Mouse (Mus musculus) midbrain, postnatal 0 days (tissue): ENCODE results near the gene Pdzd4. TPM values are rescaled to one million over a fixed set of nuclear protein-coding genes. Genes with fewer than 3 reads are reported as not detected.

Experiments
- ATAC-seq: fragments of 200-750 bp; cut with Nextera tagmentation; 2 replicates; pipeline ENCODE4 v1.8.0; 2017; ENCODE audit warnings: moderate number of reproducible peaks, mild to moderate bottlenecking, moderate TSS enrichment, moderate library complexity; ENCODE audit not compliant: low FRiP score
- DNase-seq: peaks from one replicate; pipeline ENCODE4 v3.0.0-alpha.2; 2015; ENCODE audit warnings: low spot score
- H3K27ac ChIP-seq: fragments of 300-500 bp; sonication (generic); 2 replicates; pipeline ENCODE4 v1.5.1; 2014; ENCODE audit warnings: low read depth, mild to moderate bottlenecking, low read length, mixed read lengths
- H3K27me3 ChIP-seq: fragments of 300-500 bp; sonication (generic); 2 replicates; pipeline ENCODE4 v1.6.1; 2014; ENCODE audit warnings: low read length, control low read depth, mixed read lengths; ENCODE audit not compliant: insufficient read depth
- H3K36me3 ChIP-seq: fragments of 300-500 bp; sonication (generic); 2 replicates; pipeline ENCODE4 v1.6.1; 2014; ENCODE audit warnings: low read length, control low read depth, mixed read lengths; ENCODE audit not compliant: insufficient read depth
- H3K4me1 ChIP-seq: fragments of 300-500 bp; sonication (generic); 2 replicates; pipeline ENCODE4 v1.6.1; 2014; ENCODE audit warnings: mild to moderate bottlenecking, control low read depth, antibody characterized with exemption, low read length, mixed read lengths; ENCODE audit not compliant: insufficient read depth
- H3K4me2 ChIP-seq: fragments of 300-500 bp; sonication (generic); 2 replicates; pipeline ENCODE4 v1.6.1; 2014; ENCODE audit warnings: low read depth, mild to moderate bottlenecking, low read length, mixed read lengths; ENCODE audit not compliant: poor library complexity, severe bottlenecking
- H3K4me3 ChIP-seq: fragments of 300-500 bp; sonication (generic); 2 replicates; pipeline ENCODE4 v1.5.1; 2014; ENCODE audit warnings: low read depth, mild to moderate bottlenecking, low read length, moderate library complexity
- H3K9ac ChIP-seq: fragments of 300-500 bp; sonication (generic); replicated peaks from 2 replicates; pipeline ENCODE4 v1.6.1; 2014; ENCODE audit warnings: mild to moderate bottlenecking, low read length, moderate library complexity, mixed read lengths; ENCODE audit not compliant: poor library complexity, severe bottlenecking
- H3K9me3 ChIP-seq: fragments of 300-500 bp; sonication (generic); 2 replicates; pipeline ENCODE4 v1.6.1; 2016; ENCODE audit warnings: low read length, control low read depth
- CTCF ChIP-seq: IDR thresholded peaks from 2 replicates; pipeline ENCODE4 v1.5.1; 2016; ENCODE audit warnings: antibody characterized with exemption, mild to moderate bottlenecking
- WGBS: fragments of 180-500 bp; shearing (Covaris S2); extraction: QIAGEN DNeasy Blood & Tissue Kit; methylation state at CpG from one replicate; pipeline ENCODE4 v1.1.7; 2014; 5-methylcytosine and 5-hydroxymethylcytosine counted together
- polyA plus RNA-seq: library from polyadenylated mRNA; unstranded; fragments of >200 nt; fragmentation: Nextera tagmentation; extraction: Ambion mirVana; gene quantifications from 2 replicates; pipeline ENCODE4 v1.2.1, GENCODE M21; 2015
- total RNA-seq: library from RNA; depleted of rRNA; stranded (reverse); fragments of >200 nt; gene quantifications from 2 replicates; pipeline ENCODE4 v1.2.3, GENCODE M21; 2014

Pdzd4 gene
- total and polyA plus RNA-seq, 2 experiments from 2014 or later: 5.1 to 196 TPM

- DNase-seq (no peak), ATAC-seq (no peak)
- H3K9ac ChIP-seq: no peak overlapping the region
- H3K9me3 ChIP-seq: no peaks in the 10 kb centered on the region
- H3K27ac ChIP-seq: no peak overlapping the region
- no peaks in the 10 kb centered on the region for H3K4me1 ChIP-seq
- H3K4me2 ChIP-seq: no peak overlapping the region
- WGBS: 75% methylated on average over 10 of the region's 10 CpGs
- H3K36me3 ChIP-seq: peaks cover 18% of the 10 kb centered on the region
- H3K27me3 ChIP-seq: no peaks in the 10 kb centered on the region
- H3K4me3 ChIP-seq: no peak overlapping the region
- no peak for TF ChIP-seq CTCF
Observed at GRCm38 (mm10) chrX:73774802-73775483, 49.8 kb downstream of the Pdzd4 start.

GRCm38 (mm10) chrX:73774168-73774760 is 50.5 kb downstream of the Pdzd4 start, which contains the start of gene Srpk3:
Srpk3 (plus strand) TSS chrX:73774405.
- DNase-seq (no peak), ATAC-seq (no peak)
- Histone ChIP-seq H3K9ac (no peak within 1 kb of the TSS), H3K4me2 (no peak within 1 kb of the TSS), H3K36me3 (peaks cover 11% of the 10 kb centered on the region), H3K27ac (no peak within 1 kb of the TSS), H3K4me1 (no peaks in the 10 kb centered on the region), H3K9me3 (no peaks in the 10 kb centered on the region), H3K4me3 (no peak within 1 kb of the TSS), H3K27me3 (no peaks in the 10 kb centered on the region)
- 65% methylated on average over 9 of the region's 9 CpGs for WGBS
- no peak for TF ChIP-seq CTCF

GRCm38 (mm10) chrX:73767267-73767666 is 57.5 kb downstream of the Pdzd4 start:
- H3K27ac ChIP-seq: no peak overlapping the region
- no peaks in the 10 kb centered on the region for H3K4me1 ChIP-seq
- H3K9ac ChIP-seq: no peak overlapping the region
- TF ChIP-seq CTCF: peak; percentile 51
- WGBS: 69% methylated on average over 9 of the region's 9 CpGs
- no peaks in the 10 kb centered on the region for H3K36me3 ChIP-seq
- no peak overlapping the region for H3K4me2 ChIP-seq
- H3K9me3 ChIP-seq: no peaks in the 10 kb centered on the region
- H3K4me3 ChIP-seq: no peak overlapping the region
- H3K27me3 ChIP-seq: no peaks in the 10 kb centered on the region
- ATAC-seq (no peak), DNase-seq (no peak)

GRCm38 (mm10) chrX:73765311-73765710 is 59.5 kb downstream of the Pdzd4 start:
- TF ChIP-seq CTCF: no peak
- H3K36me3 ChIP-seq: no peaks in the 10 kb centered on the region
- no peaks in the 10 kb centered on the region for H3K9me3 ChIP-seq
- no peaks in the 10 kb centered on the region for H3K27me3 ChIP-seq
- peak; percentile 25 for DNase-seq
- H3K4me3 ChIP-seq: no peak overlapping the region
- no peak for ATAC-seq
- no peak overlapping the region for H3K4me2 ChIP-seq
- no peak overlapping the region for H3K9ac ChIP-seq
- 79% methylated on average over 1 of the region's 1 CpGs for WGBS
- no peak overlapping the region for H3K27ac ChIP-seq
- H3K4me1 ChIP-seq: no peaks in the 10 kb centered on the region

- 72% methylated on average over 13 of the region's 13 CpGs for WGBS
- Histone ChIP-seq H3K4me3 (no peak overlapping the region), H3K9me3 (no peaks in the 10 kb centered on the region), H3K27ac (no peak overlapping the region), H3K4me2 (no peak overlapping the region), H3K4me1 (no peaks in the 10 kb centered on the region), H3K36me3 (no peaks in the 10 kb centered on the region), H3K27me3 (no peaks in the 10 kb centered on the region), H3K9ac (no peak overlapping the region)
- no peak for TF ChIP-seq CTCF
- DNase-seq (peak; percentile 36), ATAC-seq (no peak)
Observed at GRCm38 (mm10) chrX:73758611-73759290, 66.0 kb downstream of the Pdzd4 start.
